Mouse (Mus musculus) megakaryocyte progenitor cell, adult 5-6 weeks (primary cell): ENCODE measurements at regions not wholly inside any gene's neighbourhood (a gene's known extent, or its start where the extent isn't known, plus 50 kb on each side); places are given as distances from the start of the nearest gene placed in this dataset.

ENCODE experiments used
- ATAC-seq: replicated peaks from 2 replicates; pipeline ENCODE4 v1.8.0; 2016; ENCODE audit warnings: mild to moderate bottlenecking, moderate TSS enrichment, inconsistent platforms; ENCODE audit not compliant: poor library complexity

GRCm38 (mm10) chrX:52668679-52669078, 54.9 kb upstream of the Gpc3 start:
- ATAC-seq = no peak

- peak; percentile 81 for ATAC-seq
Measured at GRCm38 (mm10) chrX:52679045-52679444, 65.3 kb upstream of the Gpc3 start.

GRCm38 (mm10) chrX:52694392-52694791, 80.6 kb upstream of the Gpc3 start:
- ATAC-seq = no peak

- peak; percentile 52; the same call in 1 of the 2 replicates for ATAC-seq
Measured at GRCm38 (mm10) chrX:52699615-52700014, 85.9 kb upstream of the Gpc3 start.

- ATAC-seq = 0 out of 2 replicates have a peak, but pooled peaks have one; percentile 42
Measured at GRCm38 (mm10) chrX:52717495-52717894, 73.5 kb upstream of the Ccdc160 start.

GRCm38 (mm10) chrX:52738116-52738515, 52.9 kb upstream of the Ccdc160 start:
- no peak for ATAC-seq
